Mouse (Mus musculus): Measurements from ENCODE around the gene Wipf2. TPM values are rescaled to one million over a fixed set of nuclear protein-coding genes. Genes with fewer than 3 reads are reported as not detected.

Gene Wipf2
- polyA plus RNA-seq, 1 experiment from 2014 or later, result 5.2 TPM

DNA sequence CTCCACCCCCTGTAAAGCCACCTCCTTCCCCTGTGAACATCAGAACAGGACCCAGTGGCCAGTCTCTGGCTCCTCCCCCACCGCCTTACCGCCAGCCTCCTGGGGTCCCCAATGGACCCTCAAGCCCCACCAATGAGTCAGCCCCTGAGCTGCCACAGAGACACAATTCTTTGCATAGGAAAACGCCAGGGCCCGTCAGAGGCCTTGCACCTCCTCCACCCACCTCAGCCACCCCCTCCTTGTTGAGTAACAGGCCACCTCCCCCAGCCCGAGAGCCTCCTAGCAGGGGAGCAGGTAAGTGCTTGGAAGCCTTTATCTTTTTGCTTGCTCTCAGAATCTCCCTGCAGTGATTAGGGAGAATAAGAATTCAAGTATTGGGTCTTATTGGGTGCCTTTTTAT lies 29.0 kb downstream of the Wipf2 start:
- WGBS, result 51% methylated on average over 5 of the region's 5 CpGs
- 0 out of 2 replicates have a peak, but pooled peaks cover 5% of the 10 kb centered on the region for H3K4me1 ChIP-seq (replicated peaks)
- H3K9ac ChIP-seq (replicated peaks), result no peak overlapping the region
- no peaks in the 10 kb centered on the region for H3K27me3 ChIP-seq
- H3K4me3 ChIP-seq (replicated peaks), result no peak overlapping the region
- H3K4me2 ChIP-seq (replicated peaks), result no peak overlapping the region
- 0 out of 2 replicates have a peak, but pooled peaks cover 4% of the 10 kb centered on the region for H3K9me3 ChIP-seq
- no peak overlapping the region for H3K27ac ChIP-seq
- H3K36me3 ChIP-seq, result peaks cover 90% of the 10 kb centered on the region
- ATAC-seq, result no peak

DNA sequence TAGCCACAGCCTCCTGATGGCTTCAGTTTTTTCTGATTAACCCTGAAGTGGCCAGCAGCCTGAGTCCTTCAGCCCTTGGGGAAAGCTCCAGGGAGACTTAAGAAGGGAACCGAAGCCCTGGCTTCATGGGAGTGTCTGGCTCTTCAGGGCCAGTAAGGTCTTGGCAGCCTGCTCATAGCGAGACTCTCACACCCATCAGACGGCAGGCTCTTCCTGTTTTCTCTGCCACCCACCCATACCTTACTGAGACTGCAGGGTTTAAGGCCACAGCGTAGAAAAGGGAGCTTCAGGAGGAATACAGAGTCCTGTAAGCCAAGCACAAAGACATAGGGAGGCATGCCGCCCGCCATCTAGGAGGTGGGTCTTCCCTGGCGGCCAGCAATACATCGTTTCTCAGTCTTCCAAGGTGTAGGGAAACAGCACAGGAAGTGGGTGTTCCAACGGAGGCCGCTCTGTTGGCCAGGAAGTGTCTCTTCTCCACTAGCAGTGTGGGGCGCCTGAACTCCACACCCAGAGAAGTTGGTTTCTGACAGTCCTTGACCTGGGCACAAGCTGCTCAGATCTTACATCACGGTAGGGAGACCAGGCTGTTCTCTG lies 37.2 kb downstream of the Wipf2 start:
- Histone ChIP-seq H3K9ac (replicated peaks) (no peak overlapping the region), H3K27ac (no peak overlapping the region), H3K9me3 (no peaks in the 10 kb centered on the region), H3K4me3 (replicated peaks) (no peak overlapping the region), H3K4me1 (replicated peaks) (peaks cover 11% of the 10 kb centered on the region), H3K36me3 (peaks cover 62% of the 10 kb centered on the region), H3K27me3 (no peaks in the 10 kb centered on the region), H3K4me2 (replicated peaks) (no peak overlapping the region)
- no peak for ATAC-seq
- 91% methylated on average over 12 of the region's 12 CpGs for WGBS

DNA sequence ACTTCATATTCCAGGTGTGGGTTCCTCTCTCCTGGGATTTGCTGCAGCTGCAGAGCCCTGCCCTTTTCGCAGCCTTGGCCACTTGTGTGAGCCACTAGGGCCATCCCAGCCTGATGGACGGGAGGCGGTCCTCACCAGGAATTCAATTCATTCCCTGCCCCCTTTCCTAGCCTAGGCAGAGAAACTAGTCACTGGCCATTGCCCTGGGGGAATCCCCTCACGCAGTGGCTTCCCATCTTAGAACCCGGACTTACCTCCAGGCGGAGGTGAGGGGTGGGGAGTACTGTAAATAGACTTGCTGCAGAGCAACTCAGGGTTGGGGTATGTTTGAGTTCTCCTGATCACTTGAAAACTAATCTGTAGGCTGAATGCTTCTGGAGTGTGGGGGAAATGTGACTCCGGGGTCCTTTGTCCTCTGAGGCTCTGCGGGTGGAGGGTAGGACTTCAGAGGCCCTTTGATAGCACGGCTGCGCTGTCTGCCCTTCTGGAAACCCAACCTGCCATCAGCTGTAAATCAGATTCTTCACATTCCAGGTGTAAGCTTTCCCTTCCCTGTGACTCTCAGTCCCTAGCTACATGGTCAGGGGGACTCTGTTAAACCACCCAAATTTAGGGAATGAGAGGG lies 39.3 kb downstream of the Wipf2 start:
- H3K4me3 ChIP-seq (replicated peaks), result no peak overlapping the region
- H3K27ac ChIP-seq, result 0 out of 2 replicates have a peak overlapping the region, but pooled peaks have one; percentile 30
- H3K36me3 ChIP-seq, result peaks cover 41% of the 10 kb centered on the region
- no peak for ATAC-seq
- H3K9ac ChIP-seq (replicated peaks), result peak overlapping the region; percentile 32
- no peaks in the 10 kb centered on the region for H3K9me3 ChIP-seq
- WGBS, result 6% methylated on average over 10 of the region's 10 CpGs
- H3K27me3 ChIP-seq, result no peaks in the 10 kb centered on the region
- no peak overlapping the region for H3K4me2 ChIP-seq (replicated peaks)
- H3K4me1 ChIP-seq (replicated peaks), result peaks cover 15% of the 10 kb centered on the region

DNA sequence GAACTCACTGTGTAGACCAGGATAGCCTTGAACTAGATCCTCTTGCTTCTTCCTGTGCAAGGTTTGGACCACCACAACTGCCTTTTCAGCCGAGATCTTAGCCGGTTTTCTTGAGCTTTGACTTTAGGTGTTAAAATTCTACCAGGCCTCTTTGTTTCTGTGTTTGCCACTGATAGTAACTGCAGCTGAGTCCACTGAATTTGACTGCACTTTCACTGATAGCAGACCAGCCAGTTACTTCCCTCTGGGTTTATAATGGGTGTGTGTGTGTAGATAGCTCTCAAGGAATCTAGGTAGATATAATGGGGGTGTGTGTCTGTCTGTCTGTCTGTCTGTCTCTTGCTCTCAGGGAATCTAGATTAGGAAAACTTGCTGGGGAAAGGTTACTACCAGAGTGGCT lies 41.1 kb downstream of the Wipf2 start:
- H3K9ac ChIP-seq (replicated peaks), result no peak overlapping the region
- no peaks in the 10 kb centered on the region for H3K9me3 ChIP-seq
- no peaks in the 10 kb centered on the region for H3K27me3 ChIP-seq
- H3K4me3 ChIP-seq (replicated peaks), result no peak overlapping the region
- no peak for ATAC-seq
- no peak overlapping the region for H3K27ac ChIP-seq
- no peak overlapping the region for H3K4me2 ChIP-seq (replicated peaks)
- 90% methylated on average over 2 of the region's 2 CpGs for WGBS
- peaks cover 30% of the 10 kb centered on the region for H3K4me1 ChIP-seq (replicated peaks)
- H3K36me3 ChIP-seq, result peaks cover 26% of the 10 kb centered on the region

DNA sequence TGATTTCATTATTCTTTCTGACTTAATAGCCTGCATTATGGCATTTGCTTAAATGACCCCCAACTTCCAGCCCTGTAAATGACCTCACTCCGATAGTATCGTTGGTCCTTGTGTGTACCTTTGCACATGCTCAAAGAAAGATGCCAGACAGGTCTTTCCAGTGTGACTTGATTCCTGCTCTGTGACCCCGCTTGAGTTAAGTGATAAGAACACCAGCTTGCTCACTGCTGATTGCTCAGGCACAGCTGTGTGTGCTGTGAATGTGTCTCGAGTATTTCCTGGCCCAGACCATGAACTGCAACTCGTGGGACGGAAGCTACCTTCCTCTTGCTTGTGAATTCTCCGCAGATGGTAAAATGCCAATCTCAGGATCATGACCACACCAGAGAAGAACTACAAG lies 41.6 kb downstream of the Wipf2 start:
- Histone ChIP-seq H3K27ac (no peak overlapping the region), H3K9me3 (no peaks in the 10 kb centered on the region), H3K9ac (replicated peaks) (no peak overlapping the region), H3K4me1 (replicated peaks) (peaks cover 33% of the 10 kb centered on the region), H3K27me3 (no peaks in the 10 kb centered on the region), H3K4me2 (replicated peaks) (no peak overlapping the region), H3K4me3 (replicated peaks) (no peak overlapping the region), H3K36me3 (peaks cover 22% of the 10 kb centered on the region)
- no peak for ATAC-seq
- WGBS, result 94% methylated on average over 7 of the region's 7 CpGs

DNA sequence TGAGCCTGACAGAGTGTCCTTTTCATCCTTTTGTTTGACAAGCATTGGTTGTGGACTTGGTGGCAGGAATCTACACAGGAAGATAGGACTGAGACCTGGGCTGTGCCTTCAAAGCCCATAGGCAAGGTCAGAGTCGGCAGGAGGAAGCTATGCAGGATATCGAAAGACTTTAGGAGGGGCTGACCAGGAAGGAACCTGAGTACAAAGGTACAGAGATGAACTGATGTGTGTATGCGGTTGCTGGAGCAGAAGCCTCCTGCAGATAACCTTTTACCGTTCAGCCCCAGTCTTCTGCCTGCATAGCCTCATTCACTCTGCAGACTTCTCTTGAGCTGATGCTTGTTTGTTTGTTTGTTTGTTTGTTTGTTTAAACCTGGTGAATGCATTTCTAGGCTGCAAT lies 42.1 kb downstream of the Wipf2 start:
- Histone ChIP-seq H3K9me3 (no peaks in the 10 kb centered on the region), H3K4me1 (replicated peaks) (peaks cover 33% of the 10 kb centered on the region), H3K4me2 (replicated peaks) (no peak overlapping the region), H3K27me3 (no peaks in the 10 kb centered on the region), H3K9ac (replicated peaks) (0 out of 2 replicates have a peak overlapping the region, but pooled peaks have one; percentile 24), H3K36me3 (peaks cover 21% of the 10 kb centered on the region), H3K27ac (no peak overlapping the region), H3K4me3 (replicated peaks) (no peak overlapping the region)
- WGBS, result 93% methylated on average over 4 of the region's 4 CpGs
- no peak for ATAC-seq

DNA sequence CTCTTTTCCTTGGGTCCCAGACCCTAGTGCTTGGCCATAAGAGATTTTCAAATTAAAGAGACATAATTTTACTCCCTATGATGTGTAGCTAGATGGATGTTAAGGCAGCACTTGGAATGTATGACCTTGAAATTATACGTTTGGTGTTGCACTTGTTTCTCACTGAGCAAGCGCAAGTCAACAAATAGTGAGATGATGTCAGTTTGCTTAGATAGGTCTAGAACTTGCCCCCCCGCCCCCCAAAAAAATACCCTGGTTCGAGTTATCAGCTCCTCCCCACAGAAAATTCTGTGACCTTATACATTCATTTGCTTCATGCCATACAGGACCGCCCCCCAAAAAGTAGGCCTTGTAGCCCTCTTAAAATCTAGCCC lies 43.6 kb downstream of the Wipf2 start:
- Histone ChIP-seq H3K9ac (replicated peaks) (no peak overlapping the region), H3K9me3 (no peaks in the 10 kb centered on the region), H3K4me3 (replicated peaks) (peak overlapping the region; percentile 51), H3K4me1 (replicated peaks) (peaks cover 33% of the 10 kb centered on the region), H3K4me2 (replicated peaks) (peak overlapping the region; percentile 88), H3K27me3 (no peaks in the 10 kb centered on the region), H3K27ac (no peak overlapping the region), H3K36me3 (peaks cover 14% of the 10 kb centered on the region; the same call in 1 of the 2 replicates)
- ATAC-seq, result no peak
- WGBS, result 58% methylated on average over 5 of the region's 5 CpGs

DNA sequence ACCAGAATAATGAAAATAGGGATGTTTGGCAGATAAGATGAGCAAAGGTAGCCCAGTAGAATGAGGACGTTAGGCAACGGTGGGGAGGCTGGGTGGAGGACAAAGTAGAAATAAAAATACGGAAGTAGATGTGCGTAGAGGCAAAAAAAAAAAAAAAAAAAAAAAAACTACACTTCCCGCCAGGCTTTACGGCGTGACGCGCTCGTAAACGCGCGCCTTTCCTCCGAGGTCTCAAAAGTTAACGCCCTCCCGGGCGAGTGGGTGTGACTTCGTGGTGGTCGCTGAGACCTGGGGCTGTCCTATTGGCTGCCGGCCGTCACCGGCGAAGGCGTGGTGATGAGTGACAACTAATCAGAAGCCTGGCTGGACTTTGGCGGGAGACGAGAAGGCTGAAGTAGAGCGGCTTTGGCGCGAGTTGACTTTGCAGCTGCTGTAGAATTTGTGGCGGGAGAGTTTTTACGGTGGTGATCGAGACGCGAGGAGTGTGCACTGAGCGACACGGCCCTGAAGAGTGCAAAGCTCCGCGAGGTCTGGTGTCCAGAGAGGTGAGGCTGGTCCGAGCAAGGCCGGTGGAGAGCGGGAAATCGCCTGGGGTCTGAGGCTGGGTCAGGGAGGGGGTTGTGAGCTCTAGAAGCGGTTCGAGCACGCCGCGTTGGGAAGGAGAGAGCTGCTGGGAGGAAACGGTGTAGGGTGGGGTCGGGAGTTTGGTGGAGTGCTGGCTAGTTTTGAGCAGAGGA lies 44.2 kb downstream of the Wipf2 start, which contains the start of gene Cdc6:
TSS of gene Cdc6 (plus strand) at position 365 of the 737 bp plus-strand sequence.
- H3K9me3 ChIP-seq, result no peaks in the 10 kb centered on the region
- H3K27me3 ChIP-seq, result no peaks in the 10 kb centered on the region
- ATAC-seq, result peak; percentile 98
- peak within 1 kb of the TSS; percentile 57 for H3K9ac ChIP-seq (replicated peaks)
- H3K27ac ChIP-seq, result no peak within 1 kb of the TSS
- H3K4me3 ChIP-seq (replicated peaks), result peak within 1 kb of the TSS; percentile 51
- H3K4me1 ChIP-seq (replicated peaks), result peaks cover 27% of the 10 kb centered on the region
- peak within 1 kb of the TSS; percentile 88 for H3K4me2 ChIP-seq (replicated peaks)
- H3K36me3 ChIP-seq, result peaks cover 16% of the 10 kb centered on the region; the same call in 1 of the 2 replicates
- WGBS, result under 1% methylated on average over 49 of the region's 49 CpGs

DNA sequence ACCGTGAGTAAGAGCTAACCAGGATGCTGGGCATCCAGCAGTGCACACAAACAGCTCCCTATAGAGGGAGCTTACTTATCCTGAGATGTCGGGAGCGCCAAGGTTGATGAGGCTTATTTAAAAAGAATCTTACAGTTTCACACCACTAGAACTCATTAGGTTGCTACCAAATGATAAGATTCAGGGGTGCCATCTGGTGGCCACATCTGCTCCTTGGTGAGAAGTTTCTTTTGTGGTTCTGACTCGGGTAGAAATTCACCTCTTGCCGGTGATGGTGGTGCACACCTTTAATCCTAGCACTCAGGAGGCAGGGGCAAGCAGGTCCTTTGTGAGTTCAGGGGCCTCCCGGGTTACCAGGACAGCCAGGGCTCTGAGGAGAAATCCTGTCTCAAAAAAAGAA lies 46.2 kb downstream of the Wipf2 start:
- no peak overlapping the region for H3K27ac ChIP-seq
- H3K27me3 ChIP-seq, result no peaks in the 10 kb centered on the region
- H3K36me3 ChIP-seq, result peaks cover 18% of the 10 kb centered on the region
- H3K9ac ChIP-seq (replicated peaks), result no peak overlapping the region
- WGBS, result 43% methylated on average over 6 of the region's 6 CpGs
- no peaks in the 10 kb centered on the region for H3K9me3 ChIP-seq
- H3K4me3 ChIP-seq (replicated peaks), result no peak overlapping the region
- no peak overlapping the region for H3K4me2 ChIP-seq (replicated peaks)
- ATAC-seq, result no peak
- H3K4me1 ChIP-seq (replicated peaks), result peaks cover 22% of the 10 kb centered on the region

DNA sequence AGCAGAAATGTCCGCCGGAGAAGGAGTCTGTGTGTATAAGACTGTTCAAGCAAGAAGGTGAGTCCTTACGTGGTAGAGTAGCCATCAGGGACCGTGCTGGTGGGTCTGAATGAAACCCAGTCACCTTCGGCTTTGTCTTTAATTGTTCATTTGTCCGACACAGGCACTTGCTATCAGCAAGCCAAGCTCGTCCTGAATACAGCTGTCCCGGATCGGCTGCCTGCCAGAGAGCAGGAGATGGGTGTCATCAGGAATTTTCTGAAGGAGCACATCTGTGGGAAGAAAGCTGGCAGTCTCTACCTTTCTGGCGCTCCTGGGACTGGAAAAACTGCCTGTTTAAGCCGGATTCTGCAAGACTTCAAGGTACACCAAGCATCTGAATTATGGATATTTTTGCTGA lies 47.0 kb downstream of the Wipf2 start:
- no peak overlapping the region for H3K27ac ChIP-seq
- H3K36me3 ChIP-seq, result peaks cover 20% of the 10 kb centered on the region
- 95% methylated on average over 11 of the region's 11 CpGs for WGBS

DNA sequence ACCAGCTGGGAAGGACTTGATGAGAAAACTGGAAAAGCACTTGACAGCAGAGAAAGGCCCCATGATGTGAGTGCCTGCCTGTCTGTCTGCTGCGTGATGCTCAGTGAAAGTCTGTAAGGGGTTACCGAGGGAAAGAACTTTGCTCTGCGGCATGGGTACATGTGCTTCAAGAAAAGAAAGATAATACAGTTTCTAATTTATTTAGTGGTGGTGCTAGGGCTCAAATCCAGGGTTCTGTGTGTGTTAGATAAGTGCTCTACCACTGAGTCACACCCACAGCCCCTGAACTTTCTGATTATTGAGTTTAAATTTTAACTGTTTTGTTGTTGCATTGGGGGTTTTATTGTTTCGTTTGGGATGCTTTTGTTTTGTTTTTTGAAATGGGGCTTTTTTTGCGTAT lies 48.1 kb downstream of the Wipf2 start:
- WGBS, result 93% methylated on average over 5 of the region's 5 CpGs
- H3K9ac ChIP-seq (replicated peaks), result no peak overlapping the region

More for the DNA sequence above, 47.0 kb downstream of the Wipf2 start:
- H3K27me3 ChIP-seq, result no peaks in the 10 kb centered on the region
- no peak for ATAC-seq
- no peaks in the 10 kb centered on the region for H3K9me3 ChIP-seq
- H3K4me2 ChIP-seq (replicated peaks), result no peak overlapping the region
- no peak overlapping the region for H3K9ac ChIP-seq (replicated peaks)
- no peak overlapping the region for H3K4me3 ChIP-seq (replicated peaks)
- peaks cover 22% of the 10 kb centered on the region for H3K4me1 ChIP-seq (replicated peaks)

DNA sequence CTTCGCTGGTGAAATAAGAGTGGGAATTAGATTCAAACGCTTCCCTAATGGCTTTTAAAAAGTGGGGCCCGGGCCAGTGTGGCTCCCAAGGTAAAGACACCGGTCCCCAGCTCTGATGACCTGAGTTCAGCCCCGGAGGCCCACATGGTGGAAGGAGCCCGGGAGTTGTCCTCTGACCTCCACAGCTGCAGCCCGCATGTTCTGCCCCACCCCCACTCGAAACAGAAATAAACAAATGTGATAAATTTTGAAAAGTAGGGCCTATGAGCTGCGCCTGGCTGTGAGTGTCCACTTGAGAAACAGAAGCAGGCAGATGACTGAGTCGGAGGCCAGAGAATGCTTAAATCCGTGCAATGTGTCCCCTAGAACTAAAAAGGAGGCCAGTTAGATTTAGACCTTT lies 50.8 kb downstream of the Wipf2 start:
- H3K27me3 ChIP-seq, result no peaks in the 10 kb centered on the region
- peaks cover 25% of the 10 kb centered on the region for H3K36me3 ChIP-seq
- no peak for ATAC-seq
- no peaks in the 10 kb centered on the region for H3K9me3 ChIP-seq
- WGBS, result 90% methylated on average over 11 of the region's 11 CpGs
- peaks cover 6% of the 10 kb centered on the region; the same call in 1 of the 2 replicates for H3K4me1 ChIP-seq (replicated peaks)
- no peak overlapping the region for H3K4me3 ChIP-seq (replicated peaks)
- no peak overlapping the region for H3K9ac ChIP-seq (replicated peaks)
- no peak overlapping the region for H3K4me2 ChIP-seq (replicated peaks)
- H3K27ac ChIP-seq, result no peak overlapping the region

More for the DNA sequence above, 48.1 kb downstream of the Wipf2 start:
- Histone ChIP-seq H3K36me3 (peaks cover 25% of the 10 kb centered on the region), H3K4me1 (replicated peaks) (peaks cover 22% of the 10 kb centered on the region), H3K27me3 (no peaks in the 10 kb centered on the region), H3K4me2 (replicated peaks) (no peak overlapping the region), H3K4me3 (replicated peaks) (no peak overlapping the region), H3K9me3 (no peaks in the 10 kb centered on the region), H3K27ac (no peak overlapping the region)
- ATAC-seq, result no peak
